Mouse (Mus musculus) natural killer cell, adult 2 months (primary cell): ENCODE data around the gene Lurap1l.
"Not testable (repeated sequence)": the region's sequence is repeated elsewhere in the genome, so short reads cannot be mapped to it uniquely, and the experiment has no call there.

Experiments used
- DNase-seq, 2 experiments: peaks; one replicate each; pipeline ENCODE4 v3.0.0; 2022; ENCODE audit warnings: low spot score in 2 of 2

Lurap1l gene

DNA sequence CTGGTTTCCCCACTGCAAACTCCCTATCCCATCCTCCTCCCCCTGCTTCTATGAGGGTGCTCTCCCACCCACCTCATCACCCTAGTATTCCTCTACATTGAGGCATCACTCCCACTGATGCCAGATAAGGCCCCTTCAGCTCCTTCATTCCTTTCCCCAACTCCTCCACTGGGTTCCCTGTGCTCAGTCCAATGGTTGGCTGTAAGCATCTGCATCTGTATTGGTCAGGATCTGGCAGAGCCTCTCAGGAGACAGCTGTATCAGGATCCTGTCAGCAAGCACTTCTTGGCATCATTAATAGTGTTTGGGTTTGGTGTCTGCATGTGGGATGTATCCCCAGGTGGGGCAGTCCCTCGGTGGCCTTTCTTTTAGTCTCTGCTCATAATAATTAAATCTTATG lies 6.7 kb downstream of the Lurap1l start:
- DNase-seq, result not testable (repeated sequence)

DNA sequence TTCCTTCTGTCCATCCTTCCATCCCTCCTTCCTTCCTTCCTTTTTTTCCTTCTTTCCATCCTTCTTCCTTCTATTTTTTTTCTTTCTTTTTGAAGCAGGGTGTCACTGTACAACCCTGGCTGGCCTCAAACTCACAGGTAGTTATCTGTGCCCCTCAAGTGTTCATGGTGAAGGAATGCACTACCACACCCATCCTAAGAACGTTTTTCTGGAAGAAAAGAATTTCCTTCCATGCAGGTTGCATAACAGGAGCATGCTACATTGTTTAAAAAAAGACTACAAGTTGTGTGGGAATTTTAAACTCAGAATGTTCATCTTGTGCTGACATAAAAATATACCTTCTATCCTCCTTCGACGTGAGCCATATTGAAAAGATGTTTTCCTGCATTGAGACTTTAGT lies 7.4 kb downstream of the Lurap1l start:
- DNase-seq, result no peak

DNA sequence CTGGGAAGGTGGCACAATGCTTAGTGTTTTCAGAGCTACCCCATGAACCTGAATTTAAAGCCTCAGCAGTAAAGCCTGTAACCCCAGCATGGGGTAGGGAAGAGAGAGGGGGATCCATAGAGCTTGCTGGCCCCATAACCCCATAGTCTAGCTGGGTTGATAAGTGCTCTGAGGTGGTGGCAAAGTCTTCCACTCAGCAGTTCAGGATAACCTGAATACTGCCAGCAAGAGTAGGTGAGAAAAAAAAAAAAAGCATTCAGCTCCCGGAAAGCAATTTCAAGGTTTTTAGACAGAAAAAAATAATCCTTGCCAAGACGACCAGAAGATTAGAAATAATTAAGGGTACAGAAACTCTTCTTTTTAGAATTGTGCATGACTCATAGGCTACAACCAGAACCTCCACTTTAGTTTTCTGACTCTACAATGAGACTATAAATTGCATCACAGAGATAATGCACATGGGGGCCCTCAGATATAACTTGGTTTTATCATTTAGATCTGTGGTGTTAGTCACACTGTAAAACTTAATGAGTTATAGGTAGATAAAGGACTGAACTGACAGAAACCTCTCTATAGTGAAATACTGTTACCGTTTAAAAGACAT lies 8.2 kb downstream of the Lurap1l start:
- no peak for DNase-seq

DNA sequence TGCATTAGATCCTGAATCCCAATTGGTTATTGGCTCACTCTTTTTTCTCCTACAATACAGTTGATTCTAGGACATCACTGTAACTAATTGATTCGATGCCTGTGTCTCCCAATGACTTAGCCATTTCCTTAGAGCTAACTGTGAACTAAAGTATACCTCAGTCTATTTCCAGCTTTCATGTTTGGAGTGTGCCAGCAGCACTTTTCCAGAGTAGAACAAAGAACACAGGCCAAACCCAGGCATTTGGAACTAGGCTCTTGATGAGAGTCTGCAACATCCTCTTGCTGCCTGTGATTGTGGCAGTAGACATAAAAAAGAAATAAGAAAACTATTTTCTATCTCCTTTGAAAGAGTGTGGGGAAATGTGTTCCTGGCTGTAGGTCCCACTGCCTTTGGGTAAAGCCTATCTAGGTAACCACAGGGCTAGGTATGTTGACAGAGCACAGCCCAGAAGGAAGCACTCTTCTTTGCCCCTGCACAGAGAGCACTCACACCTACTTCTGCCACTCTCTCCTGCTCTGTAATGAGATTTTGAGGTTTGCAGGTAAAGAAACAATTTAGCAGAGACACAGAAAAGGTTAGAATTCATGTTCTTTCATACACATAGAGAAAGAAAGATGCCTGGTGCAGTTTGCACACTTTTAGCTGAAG lies 8.9 kb downstream of the Lurap1l start:
- DNase-seq, result no peak

DNA sequence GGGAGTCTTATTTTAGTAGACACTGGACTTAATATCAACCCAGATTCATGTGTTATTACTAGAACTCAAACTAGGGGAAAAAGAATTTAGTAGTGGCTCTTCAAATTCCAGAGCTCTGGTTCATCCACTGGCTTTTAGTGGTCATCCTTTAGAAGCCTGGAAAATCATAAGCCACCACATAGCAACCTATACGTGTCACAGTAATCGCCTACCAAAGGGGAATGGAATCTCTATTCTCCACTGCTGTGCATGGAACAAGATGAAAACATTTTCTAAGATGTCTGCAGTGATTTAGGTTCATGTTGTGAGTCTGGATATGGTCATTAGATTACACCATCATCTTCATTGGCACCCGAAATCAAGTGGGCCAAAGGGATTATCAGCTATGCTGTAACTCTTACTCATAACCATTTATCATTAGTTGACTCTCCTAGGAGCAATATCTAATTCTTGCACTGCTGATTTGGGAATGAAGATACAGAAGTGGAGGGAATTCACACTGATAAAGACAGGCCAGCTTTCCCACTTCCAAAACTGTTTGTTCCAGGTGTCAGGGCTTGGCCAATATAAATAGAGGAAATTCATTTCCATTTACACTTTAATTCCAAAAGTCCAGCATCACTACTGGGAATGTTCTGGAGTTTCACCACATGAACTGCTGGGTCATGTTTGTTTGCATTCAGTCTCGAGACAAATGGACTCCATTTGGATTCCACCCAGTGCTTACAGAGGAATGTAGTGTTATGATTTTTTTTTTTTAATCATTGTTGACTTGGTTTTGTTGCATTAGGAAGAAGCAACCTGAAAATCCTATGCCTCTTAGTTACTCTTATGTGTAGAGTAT lies 11.4 kb downstream of the Lurap1l start:
- DNase-seq, result no peak

DNA sequence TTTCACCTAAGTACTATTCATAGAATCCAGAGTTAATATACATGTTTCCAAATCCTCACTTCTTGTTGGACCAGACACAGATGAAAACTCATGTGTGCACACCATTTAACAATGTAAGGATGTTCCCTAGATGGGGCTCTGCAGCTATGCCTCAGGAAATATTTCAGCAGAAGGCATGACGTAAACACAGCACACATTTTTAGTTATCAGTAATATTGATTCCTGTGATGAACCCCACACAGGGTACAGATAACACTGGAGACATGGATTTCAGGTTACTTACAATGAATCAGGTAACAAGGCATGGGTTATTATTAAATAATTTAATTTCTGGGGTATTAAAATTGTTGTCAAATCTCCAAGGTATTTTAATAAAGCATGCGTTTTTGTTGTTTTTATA lies 12.2 kb downstream of the Lurap1l start:
- DNase-seq, result no peak

DNA sequence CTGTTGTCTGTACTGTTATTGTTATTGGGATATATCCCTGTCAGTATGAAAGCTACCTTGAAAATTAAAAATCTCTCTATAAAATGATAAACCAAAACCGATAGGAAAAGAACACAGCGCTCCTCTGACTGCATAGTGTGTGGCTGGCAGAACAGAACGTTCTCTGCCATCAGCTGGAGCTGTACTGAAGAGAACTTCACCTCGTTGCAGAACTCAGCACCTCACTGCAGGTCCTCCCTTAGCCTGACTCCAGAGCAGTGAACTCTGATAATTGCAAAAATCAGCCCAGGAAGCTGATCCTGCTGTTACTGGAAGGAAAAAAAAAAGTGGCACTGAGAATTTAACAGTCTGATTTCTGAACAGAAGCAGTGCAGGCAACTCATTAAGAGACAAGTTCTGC lies 14.4 kb downstream of the Lurap1l start:
- no peak for DNase-seq

DNA sequence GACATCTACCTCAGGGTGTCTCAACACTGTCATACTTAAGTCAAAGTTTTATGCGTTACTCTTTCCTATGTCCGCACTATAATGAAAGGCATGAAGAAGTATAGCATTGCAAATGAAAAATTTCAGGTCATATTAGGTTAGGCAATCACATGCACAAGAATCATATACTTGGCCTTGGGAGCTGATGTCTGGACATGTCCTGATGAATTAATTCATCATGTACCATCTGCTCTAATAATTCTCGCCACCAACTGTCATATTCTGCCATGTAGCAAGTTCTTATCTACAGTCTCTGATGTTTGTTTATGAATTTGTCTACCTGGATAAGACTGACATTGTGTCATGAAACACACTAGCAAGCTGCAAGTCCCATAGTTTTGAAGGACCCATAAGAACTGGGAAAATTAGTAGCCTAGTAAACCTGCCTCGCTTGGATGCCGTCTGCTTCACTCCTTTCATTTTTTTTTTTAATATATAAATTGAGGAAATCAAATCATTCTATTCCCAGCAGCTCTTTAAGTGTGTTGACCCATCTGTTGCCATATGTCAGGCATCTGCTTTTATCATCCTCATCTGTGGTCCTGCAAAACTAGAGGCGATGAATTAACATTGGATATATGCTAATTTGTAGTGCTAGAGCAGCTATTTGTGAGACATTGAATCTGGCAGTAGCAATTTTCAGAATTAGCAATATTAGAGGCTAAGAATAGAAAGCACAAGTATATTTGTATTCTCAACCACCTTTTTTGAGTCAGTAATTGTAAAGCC lies 15.5 kb downstream of the Lurap1l start:
- no peak for DNase-seq

DNA sequence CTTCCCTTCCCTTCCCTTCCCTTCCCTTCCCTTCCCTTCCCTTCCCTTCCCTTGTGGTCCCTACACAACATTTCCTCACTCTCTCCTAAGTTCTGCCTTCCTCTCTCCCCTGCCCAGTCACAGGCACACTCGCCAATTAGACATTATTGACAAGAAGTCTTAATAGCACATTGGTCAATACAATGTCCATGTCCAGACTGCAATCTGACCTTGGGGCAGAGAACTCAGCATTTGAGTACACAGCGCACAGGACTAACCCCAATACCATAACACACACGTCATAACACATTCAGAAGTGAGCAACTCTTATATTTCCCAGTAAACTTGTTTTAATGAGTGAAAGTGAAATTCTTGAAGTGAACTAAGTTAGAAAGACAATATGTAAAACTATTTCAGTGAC lies 24.3 kb downstream of the Lurap1l start:
- DNase-seq, result no peak

DNA sequence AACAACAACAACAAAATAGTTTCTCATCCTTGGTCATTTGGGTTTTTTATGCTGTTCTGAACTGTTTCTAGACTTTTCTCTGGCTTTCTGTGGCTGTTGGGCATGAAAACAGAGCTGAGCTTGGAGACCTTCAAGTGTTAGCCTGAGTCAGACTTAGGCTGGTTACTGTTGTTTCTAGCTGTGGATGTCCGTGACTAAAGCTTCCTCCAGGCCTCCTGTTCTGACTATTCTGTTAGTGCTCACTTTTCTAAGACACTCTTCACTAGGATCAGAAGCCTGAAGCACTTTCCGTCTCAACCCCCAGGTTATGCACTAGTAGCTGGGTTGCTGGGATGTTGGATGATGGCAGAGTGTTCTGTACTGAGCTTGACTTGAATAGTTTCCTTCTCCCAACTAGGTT lies 28.7 kb downstream of the Lurap1l start:
- no peak for DNase-seq

DNA sequence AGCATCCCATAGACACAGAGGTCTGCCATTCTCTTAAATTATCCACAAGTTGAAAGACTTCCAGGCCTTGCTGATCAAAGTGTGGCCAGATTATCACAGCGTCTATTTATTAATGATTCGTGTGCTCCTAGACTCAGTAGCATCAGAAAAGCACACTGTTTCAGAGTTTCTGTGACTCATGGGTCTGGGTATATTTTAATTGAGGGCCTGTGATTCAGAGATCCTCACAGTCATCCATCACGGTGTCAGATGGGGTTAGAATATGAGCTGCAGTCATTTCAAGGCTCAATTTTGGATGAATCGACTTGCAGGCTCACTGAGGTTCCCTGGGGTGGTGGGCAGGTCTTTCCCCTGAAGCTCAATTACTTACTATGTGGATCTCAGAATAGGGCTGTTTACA lies 30.5 kb downstream of the Lurap1l start:
- no peak for DNase-seq

DNA sequence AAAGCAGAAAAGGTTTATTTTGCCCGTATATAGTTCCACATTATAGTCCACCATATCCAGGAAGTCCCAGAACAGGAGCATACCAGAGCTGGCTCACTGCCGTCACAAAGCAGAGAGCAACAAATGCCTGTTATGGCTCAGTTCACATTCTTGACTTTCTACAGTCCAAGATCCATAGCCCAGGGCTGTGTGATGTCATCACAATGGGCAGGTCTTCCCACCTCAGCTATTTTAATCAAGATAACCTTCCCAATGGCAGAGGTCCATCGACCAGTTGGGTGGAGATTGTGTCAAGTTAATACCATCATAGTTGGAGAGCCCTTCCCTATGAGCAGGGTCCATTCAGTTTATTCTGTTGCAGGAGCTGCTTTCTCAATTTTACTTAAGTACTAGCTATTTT lies 31.5 kb downstream of the Lurap1l start:
- no peak for DNase-seq

DNA sequence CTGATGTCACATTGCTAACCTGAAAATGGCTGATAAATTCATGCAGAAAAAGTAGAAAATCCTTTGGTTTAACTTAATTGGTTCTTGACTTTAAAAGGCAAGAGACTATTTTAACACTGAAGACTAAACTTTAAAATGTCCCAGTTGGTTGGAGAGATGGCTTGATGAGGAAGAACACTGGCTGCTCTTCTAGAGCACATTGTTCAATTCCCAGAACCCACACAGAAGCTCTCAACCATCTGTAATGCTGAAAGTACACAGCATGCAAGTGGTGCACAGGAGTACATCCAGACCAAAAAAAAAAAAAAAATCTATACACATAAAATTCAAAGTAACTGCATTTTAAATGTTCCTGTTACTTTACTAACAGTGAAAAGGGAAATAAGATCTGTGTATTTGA lies 34.2 kb downstream of the Lurap1l start:
- DNase-seq, result no peak

DNA sequence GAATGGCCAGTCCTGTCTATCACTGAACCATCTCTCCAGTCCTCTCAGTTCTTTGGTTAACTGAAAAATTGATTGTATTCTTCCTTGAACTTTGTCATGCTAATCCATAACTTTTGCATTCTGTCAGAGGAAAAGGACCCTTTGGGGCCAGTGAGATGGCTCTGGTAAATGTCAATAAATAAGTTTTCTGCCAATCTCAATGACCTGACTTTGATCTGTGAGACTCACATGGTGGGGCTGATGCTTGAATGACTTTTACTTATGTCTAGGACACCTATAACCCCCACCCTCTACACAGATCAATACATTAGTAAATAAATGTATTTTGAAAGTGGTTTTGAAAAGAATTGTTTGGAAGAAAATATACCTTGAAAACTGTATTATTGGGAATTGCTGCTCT lies 38.7 kb downstream of the Lurap1l start:
- no peak for DNase-seq

DNA sequence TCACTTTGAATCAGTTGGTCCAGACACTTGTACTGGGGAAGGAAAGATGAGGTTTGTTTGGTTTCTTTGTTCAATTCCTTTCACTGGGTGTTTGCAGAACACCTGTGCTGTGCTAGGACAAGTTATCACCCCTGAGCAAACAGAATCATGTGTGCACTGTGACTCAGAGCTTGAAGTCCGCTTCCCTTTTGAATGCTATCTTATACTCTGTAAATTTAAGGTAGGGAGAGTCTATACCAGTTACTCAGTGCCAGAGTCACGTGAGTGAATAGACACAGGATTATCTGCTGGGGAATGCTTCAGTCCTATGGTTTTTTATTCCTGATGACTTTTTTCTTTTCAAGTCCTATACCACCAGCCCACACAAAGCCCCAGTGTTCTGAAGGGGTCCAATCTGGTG lies 39.3 kb downstream of the Lurap1l start:
- DNase-seq, result no peak

DNA sequence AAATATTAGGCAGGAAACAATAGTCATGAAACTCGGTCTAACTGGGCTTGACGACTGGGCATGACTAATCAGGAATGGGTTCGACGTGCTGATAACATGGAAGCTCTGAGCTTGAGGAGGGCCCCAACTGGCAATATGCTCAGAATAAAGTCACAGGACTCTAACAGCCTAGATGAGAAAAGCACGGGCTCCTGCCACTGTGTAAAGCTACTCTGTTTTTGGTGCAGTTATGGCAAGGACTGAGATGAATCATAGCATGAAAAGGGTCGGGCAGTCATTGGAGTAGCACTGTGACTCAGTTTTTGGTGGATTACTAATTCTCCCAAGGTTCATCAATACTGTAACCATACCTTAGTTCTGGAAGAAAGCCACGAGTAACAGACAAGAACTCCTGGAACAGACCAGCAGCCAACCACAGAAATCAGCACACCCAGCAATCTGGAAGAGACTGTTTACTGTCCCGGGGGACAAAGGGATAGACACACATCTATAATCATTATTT lies 39.9 kb downstream of the Lurap1l start:
- no peak for DNase-seq

DNA sequence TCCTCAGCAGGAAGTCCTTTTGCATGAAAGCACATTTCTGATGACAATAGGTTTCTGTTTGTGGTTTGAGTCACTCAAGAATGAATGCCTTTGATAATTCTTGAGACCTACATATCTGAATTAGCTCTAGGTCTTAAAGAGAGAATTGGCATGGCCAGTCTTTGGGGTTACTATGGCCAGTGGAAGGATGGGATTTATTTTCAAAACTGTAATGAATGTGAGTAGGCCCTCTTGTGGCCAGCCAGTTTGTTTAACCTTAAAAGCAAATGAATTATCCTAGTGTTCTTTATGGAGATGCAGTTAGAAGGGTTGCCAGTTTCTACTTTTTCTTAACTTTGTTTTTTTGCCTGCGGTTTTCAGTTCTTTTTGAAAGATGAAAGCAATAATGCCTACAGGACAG lies 42.2 kb downstream of the Lurap1l start:
- DNase-seq, result no peak

DNA sequence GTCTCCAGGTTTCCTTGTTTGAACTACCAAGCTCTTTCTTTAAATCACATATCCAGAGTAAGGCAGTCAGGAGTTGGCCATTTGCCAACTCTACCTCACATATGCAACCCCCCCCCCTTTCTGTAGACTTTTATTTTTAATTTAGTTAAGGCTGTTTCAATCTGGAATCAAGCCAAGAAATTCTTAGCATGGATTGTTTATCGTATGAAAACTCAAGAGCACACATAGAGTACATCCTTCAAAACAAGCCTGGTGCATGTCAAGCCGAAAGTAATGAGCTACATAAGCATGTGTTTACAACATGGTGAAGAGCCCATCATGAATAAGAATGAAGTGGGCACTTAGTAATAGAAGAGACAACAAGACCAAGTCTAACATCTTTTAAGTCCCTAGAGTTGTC lies 45.5 kb downstream of the Lurap1l start:
- no peak for DNase-seq

DNA sequence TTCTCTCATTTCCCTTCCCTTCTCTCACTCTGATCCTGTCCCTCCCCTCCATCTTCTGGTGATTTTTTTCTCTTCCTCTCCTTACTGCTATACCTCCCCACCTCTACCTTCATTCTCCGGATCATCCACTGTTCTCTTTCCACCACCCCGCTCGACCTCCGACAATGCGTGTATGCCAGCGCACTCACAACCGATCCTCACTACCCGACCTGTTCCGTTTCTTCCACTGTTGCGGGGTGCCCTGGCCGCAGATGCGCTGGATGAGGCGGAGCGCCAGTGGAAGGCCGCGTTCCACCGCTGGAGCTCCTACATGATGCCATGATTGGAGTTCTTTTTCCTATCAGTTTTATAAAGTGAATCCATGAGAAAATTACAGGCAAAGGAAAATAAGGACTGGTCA lies 57.1 kb downstream of the Lurap1l start:
- DNase-seq, result no peak

DNA sequence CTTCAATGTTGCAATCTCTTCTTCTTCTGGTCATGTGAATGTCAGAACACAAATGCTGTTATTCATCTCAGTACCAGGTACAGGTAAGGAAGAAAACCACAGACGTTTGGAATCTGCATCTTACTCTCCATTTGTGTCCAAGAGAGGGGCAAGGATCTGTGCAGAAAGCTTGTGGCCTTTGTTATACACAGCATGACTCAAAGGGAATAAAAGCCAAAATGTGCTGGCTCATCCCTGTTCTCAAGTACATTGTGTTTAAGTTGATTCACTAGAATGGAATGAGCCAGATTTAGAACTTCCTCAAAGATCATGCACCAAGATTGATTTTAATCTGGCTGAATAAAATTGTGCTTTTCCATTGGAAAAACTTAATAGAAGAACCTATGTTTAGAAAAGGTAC lies 61.4 kb downstream of the Lurap1l start:
- no peak for DNase-seq

DNA sequence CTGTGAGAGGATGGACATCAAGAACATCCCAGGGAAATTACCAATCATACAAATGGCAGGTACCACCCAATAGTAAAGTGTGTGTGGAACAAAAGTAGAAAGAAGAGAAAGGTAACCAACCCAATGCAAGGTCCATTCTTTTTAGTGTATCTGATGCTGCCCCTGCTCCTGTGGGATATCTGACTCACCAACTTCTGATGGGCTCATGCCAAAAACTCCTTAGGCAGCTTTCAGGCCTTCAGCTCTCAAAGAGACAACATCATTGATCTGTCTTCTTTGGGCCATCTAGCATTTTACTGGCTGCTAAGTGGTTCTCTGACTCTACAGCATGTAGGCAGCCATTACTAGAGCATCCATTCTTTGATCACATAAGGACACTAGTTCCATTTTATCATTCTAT lies 63.5 kb downstream of the Lurap1l start:
- DNase-seq, result no peak

DNA sequence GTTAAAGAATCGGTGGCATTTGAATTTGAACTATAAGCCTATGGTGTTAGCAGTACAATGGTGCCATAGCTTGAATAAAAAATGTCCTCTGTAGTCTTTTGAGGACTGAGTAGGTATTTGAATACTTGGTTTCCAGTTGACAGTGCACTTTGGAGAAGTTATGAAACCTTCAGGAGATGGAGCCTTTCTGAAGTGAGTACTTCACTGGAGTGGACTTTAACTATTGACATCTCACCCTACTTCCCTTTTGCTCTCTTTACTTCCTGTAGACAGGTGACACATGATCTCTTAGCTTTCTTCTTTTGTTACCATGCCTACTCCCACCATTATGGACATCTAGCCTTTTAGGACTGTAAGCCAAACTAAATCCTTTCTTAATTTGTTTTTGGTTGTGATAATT lies 80.4 kb downstream of the Lurap1l start:
- no peak for DNase-seq
